Mouse (Mus musculus) fat pad, adult 2 months (tissue): ENCODE results near the gene Tmem50a.

Source experiments
- DNase-seq: peaks from one replicate; pipeline ENCODE4 v3.0.0-alpha.2; 2011; ENCODE audit warnings: low read depth, low spot score; ENCODE audit errors: extremely low read depth

The Tmem50a gene

DNA sequence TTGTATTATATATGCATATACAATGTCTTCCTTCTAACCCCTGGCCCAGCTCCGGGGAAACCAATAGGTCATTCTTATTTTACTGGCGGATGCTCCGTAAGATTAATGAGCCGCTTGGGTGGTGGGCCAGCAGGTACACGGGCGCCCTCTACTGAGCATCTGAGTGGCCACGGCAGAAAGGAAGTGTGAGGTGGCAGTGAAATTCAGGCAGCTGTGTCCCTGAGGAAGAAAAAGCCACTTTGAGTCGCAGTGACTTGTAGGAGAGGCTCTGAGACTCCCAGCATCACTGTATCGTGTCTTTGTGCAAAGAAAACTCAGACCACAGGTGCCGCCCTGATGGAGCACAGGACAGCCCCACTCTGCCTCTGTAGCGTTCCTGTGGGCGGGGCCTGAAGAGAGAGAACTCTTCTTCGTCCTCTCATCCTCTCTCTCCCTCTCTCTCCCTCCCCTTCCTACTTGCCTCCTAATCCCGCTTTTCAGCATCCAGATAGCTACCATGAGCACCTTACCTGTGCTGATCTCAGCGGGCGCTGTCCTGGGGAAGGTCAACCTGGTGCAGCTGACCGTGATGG is 35.3 kb downstream of the Tmem50a start:
- no peak for DNase-seq

DNA sequence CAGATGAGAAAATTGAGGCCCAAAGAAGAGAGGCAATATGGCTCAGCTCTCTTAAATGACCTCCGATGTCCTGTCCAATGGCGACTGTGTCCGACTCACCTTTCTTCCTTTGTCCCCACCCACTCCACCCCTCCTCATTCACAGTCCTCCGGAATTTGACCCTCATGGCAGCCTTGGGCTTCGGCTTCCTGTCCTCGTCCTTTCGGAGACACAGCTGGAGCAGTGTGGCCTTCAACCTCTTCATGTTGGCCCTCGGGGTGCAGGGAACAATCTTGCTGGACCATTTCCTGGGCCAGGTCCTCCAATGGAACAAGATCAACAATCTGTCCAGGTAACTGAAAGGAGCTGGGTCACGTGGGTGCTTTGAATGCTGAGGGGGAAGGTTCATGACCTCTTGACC is 38.7 kb downstream of the Tmem50a start:
- no peak for DNase-seq

DNA sequence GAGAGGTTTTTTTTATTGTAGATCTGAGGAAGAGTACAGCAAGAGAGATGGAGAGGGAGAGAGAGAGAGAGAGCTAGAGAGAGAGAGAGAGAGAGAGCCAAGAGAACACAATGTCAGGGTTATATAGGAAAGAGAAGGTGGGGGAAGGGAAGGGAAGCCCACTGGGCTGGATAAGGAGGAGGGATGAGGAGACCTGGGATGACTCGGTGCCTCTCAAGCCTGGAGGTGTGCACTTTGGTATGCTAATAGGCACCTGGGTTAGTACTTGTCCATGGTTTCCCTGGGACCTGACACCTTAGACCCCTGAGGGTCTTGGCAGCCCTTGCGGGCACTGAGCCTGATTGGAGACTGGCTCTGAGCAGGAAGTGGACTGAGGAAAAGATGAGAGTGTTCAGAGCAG is 42.9 kb downstream of the Tmem50a start:
- no peak for DNase-seq

DNA sequence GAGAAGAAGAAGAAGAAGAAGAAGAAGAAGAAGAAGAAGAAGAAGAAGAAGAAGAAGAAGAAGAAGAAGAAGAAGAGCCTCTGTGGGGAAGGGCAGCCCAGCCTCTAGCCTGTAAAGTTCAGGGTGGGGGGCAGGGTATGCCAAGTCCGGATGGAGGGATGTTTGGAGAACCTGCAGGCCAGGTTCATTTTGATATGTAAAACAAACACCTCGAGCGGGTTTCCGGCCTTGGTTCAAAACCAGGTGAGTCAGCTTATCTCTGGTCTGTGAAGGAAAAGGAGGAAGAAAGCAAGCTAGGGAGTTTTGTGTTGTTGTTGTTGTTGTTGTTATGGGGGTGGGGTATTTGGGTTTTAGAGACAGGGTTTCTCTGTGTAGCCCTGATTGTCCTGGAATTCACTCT is 43.3 kb downstream of the Tmem50a start:
- no peak for DNase-seq

DNA sequence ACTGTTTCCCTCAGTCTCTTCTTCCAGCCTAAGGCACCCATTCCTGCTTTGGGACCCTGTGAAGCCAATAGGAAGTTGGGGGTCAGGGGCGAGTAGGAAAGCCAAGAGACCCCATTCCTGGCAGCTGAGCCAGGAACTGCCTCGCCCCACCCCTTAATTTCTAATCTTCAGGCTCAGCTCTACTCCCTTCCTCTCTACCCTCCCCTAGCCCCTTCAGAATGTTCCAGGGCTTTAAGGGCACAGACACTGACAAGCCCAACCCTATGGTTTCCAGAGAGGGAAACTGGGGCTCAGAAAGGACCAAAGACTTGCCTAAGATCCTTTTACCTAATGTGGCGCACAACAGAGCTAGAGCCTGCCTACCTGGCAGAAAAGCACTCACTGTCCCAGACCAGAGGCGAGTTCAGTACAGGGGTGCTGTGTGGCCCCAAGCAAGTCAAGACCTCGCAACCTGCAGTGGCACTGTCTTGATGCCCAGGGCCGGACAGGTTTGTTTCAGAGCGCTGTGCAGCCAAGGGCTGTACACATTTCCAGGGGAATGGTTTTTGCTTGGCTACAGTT is 44.9 kb downstream of the Tmem50a start:
- DNase-seq: no peak

DNA sequence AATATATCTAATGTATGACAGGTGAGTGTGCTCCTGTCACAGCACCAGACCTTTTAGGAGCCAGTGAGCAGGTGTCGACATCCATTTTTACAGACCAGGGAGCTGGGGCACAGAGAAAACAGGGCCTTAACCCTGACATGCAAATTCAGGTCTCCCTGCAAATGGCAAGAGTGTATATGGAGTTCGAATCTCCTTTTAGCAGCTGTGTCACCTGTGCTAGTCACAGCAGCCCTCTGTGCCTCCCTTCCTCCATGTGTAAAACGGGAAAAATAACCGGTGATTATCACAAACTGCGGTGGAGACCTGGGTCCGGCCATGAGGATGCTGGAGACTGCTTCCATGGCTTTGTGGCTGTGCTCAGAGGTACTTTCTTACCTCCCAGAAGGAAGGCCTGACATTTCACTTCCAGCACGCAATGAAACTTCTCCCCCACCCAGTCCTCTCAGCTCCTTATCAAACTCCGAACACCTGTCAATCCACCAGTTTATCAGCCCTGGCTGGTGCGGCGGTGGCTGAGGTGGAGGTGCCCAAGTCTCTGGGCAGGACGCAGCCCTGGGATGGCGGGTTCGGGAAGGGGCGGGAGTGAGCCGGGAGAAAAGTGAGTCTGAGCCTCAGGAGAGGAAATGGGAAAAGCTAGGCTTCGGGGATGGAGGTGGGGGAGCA is 45.6 kb downstream of the Tmem50a start:
- no peak for DNase-seq

DNA sequence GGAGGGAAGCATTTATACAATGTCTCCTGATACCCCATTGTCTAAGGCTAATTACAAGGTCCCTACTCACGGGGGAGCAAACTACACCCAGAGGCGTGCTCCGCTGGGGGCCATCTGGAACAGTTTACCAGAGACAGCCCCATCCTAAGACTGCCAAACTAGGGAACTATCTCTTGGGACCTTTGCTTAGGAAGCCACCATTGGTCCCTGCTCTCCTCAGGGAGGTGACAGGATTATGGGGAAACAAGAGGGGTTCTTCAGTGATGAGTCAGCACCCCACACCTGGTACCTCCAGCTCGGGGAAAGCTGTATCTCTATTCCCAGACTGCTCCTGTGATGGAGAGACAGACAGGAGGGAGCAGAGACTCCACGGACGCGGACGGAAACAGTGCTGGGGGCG is 46.3 kb downstream of the Tmem50a start:
- no peak for DNase-seq

DNA sequence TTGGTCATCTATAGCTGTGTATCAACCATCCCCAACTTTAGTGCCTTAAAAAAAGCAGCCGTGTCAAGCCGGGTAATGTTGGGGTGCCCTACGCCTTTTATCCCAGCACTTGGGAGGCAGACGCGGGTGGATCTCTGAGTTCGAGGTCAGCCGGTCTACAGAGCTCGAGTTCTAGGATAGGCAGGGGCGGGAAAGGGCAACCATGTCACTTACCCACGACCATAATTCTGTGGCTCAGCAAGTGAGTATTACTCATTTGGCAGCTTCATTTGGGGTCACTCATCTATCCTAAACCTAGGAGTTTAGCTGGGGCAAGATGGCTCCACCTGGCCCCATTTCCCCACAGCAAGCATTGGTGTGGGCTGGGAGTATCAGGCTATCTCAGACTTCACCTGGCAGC is 46.8 kb downstream of the Tmem50a start:
- DNase-seq: no peak

DNA sequence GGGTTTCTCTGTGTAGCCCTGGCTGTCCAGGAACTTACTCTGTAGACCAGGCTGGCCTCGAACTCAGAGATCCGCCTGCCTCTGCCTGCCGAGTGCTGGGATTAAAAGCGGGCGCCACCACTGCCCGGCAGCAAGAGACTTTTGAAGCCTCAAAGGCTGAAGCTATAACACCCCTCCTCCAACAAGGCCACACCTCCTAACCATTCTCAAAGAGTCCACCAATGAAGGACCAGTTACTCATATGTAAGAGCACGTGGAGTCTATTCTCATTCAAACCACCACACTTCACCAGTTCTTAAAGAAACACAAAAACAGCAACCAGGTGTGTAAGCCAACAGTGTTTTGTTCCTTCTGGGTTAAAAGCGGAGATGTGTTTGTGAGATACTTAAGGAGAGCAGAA is 47.2 kb downstream of the Tmem50a start:
- no peak for DNase-seq

DNA sequence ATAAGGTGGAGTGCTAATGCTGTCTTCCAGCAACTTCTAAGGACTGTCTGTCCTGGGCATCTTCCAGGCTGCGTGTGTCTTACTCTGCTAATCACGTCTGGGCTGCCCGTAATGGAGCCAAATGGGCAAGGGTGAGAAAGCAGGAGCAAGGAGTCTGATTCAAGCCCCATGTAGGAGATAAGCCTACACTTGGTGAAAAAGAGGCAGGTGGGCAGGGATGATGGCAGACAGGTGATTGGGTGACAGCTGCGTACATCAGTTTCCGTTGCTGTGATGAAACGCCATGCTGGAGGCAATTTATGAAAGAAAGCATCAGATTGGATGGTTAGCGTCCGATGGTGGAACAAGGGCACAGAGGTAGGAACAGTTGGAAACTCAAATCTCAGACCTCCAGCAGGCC is 47.6 kb downstream of the Tmem50a start:
- DNase-seq: no peak

DNA sequence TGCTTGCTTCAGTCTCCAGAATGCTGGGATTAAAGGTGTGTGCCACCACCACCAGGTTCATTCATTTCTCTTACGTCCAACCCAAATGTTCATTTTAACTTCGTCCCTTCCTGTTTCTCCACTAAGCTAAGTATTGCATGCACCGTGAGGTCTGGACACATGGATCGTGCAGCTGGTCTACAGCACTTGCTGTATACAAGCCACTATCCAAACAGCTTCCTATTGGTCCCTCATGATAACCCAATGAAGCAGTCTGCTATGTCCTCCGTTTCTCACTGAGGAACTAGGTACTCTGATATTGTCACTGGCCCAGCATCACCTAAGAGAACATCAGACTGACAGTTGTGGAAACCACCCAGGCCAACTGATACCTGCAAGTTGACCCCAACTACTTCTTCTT is 49.0 kb downstream of the Tmem50a start:
- DNase-seq: no peak

DNA sequence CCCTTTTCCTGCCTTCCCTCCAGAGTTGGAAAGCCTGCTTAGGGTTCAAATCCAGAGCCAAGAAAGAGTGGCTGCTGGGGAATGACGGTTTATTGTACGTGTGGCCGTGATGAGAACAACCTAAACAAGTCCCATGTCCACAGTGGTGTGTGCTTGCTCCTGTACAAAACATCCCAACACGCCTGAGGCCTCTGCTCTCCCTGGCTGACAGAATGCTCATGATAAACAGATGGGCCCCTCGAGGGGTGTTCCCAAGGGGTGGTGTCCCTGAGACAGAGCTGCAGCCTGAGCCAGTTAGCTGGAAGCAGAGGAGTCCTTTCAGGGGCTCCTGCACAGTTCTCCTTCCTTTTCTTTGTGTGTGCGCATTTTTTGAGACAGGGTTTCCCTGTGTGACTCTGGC is 49.5 kb downstream of the Tmem50a start:
- DNase-seq: no peak

DNA sequence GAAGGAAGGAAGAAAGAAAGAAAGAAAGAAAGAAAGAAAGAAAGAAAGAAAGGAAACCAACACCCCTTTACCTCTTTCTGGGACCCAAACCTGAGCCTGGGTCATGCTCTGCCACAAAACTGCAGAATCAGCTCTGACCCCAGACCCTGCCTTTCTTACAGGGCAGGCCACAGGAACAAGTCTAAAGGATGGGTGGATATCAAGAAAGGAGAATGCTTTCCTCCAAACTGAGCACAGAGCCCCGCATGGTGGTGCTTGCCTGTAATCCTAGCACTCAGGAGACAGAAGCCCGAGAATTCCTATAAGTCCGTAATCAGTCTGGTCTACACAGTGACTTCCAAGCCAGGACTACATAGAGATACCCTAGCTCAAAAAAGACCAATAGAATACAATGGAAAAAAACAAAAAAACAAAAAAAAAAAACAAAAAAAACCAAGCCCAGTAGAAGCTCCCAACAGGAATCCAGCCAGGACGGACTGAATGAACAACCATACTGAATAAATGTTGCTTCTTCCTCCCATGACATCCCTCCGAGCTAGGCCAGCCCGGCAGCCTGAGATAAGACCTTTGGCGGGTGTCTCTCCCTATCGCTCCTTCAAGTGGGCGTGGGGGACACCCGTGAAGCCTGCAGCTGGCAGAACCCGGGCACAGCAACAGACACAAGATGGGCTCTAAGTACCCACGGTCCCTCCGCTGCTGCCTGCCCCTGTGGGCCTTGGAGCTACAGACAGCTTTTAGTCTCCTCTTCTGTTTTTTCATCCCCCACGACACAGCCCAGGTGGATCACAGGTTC is 50.7 kb downstream of the Tmem50a start, which contains the start of gene Rhd:
Gene Rhd (plus strand): TSS at position 600 of the 793 bp plus-strand sequence.
- no peak for DNase-seq

DNA sequence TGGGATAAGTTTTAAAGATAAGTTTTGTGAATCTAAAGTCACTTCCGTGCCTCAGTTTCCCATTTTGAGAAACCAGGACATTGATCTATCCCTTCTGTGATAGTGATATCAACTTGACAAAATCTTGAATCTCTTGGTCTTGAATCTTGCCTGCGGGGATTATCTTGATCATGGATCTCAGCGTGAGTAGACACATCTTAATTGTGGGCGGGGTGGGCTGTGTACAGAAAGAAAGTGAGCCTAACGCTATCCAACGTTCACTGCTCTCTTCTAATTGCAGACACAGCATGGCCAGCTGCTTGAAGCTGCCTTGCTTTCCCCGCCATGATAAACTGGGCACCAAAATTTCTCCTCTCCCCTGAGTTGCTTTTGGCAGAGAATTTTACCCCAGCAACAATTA is 51.8 kb downstream of the Tmem50a start:
- no peak for DNase-seq

DNA sequence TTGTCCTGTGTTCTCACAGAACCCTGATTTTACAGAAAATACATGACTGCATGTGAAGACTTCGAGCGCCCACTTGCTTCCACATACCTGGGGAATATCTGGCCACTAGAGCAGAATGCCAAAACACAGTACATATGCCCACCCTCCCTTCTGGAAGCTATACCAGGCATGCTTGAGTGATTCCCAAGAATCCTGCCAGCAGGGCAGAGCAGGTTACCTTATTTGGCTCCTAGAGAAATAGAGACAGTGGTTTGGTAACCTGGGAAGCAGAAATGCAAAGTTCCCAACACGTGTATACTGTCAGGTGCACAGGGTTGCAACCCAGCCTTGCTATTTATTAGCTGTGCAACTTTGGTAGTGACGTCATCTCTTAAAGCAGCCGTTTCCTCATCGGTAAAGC is 52.9 kb downstream of the Tmem50a start:
- DNase-seq: no peak

DNA sequence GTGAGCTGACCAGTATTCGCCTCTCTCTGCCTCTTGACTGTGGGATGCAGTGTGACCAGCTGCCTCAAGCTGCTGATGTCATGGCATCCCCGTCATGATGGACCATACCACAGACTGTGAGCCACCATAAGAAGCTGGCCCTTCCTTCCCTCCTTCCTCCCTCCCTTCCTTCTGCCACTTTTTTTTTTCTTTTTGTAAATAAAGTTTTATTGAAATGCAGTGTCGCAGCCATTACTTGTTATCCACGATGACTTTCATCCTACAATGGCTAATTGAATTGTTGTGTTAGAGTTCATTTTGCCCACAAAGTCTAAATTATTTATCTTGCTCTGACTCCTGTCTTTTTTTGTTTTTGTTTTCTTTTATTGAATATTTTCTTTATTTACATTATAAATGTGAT is 56.3 kb downstream of the Tmem50a start:
- no peak for DNase-seq

DNA sequence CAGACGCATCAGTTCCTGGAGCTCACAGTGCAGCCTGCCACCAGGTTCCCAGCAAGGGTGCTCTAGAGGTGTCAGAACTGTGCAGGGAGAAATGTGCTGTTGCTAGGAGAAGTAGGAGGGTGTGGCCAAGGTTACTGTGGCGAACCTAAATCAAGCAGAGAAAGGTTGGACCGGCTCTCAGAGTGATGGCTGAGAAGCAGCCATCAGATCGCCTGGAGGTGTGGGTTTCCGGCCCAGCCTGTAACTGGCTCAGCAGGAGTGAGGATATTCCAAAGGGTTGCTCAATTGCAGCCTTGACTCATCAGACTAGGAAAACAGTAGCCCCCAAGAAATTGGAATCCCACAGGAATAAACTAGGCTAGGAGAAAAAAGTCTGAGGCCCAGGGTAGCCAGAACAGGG is 58.3 kb downstream of the Tmem50a start:
- no peak for DNase-seq

DNA sequence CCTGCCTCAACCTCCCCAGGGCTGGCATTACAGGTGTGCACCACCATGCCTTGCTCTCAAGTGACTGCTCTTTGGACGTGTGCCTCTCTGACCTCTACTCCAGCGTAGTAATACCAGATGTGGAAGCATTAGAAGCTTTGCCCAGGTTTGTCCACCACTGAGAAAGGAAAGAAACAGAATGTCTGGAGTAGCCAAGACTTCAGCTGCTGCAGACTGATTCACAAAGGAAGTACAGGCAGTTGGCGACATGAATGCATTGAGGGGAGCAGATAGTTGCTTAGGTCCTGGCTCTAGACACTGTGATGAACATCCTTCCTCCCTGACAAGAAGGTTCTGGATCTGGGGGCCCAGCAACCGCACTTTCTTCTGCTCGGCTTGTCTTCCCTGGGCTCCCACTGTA is 58.8 kb downstream of the Tmem50a start:
- no peak for DNase-seq

DNA sequence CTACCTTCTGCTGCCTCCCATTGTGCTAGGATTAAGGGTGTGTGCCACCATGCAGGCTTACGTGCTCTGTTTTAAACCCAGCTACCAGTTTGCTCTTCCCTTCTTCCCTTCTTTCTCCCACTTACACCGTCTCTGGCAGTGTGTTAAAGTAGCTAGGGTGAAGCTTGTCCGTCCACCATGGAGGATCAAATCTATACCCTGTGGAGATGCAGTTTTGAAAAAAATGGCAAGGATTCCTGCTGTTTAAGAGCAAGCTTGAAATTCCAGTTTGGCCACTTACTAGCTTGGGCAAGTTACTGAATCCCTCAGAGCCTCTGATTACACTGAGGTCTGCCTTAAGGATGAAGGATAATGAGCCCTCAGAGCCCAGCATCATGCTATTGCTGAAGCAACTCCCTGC is 59.5 kb downstream of the Tmem50a start:
- DNase-seq: peak; percentile 80

DNA sequence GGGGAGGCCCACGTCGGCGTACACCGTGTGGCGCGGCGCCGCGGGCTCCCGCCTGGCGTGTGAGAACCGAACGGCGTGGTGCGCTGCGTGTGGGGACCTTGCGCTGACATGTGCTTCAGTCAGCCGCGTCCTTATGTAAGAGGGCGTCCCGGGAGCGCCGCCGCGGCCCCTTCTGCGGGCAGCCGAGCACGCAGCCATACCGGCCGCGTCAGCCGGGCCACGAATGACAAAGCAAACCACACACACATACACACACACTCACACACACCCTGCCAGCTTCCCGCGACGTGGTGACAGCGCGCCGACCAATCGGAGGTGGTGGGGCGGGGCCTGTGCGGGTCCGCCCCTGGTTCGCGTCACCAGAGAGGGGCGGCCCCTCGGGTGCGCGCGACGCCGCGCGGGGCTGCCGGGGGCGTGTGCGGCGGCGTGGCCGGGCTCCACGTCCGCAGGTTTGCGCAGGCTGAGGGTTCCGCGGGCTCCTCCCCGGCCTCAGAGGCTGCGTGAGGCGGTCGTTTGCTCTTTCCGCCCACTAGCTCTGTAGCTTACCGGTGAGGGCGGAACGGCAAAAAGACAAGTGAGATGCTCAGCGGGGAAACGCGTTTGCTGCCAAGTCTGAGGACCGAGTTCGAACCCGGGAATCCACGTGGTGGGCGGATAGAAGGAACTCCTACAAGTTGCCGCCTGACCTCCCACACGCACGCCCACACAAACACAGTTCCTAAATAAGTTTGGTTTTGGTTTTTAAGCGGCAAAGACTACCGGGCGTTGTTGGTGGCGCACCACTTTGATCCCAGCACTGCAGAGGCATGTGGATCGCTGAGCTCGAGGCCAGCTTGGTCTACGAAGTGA is 61.0 kb downstream of the Tmem50a start:
- DNase-seq: no peak

DNA sequence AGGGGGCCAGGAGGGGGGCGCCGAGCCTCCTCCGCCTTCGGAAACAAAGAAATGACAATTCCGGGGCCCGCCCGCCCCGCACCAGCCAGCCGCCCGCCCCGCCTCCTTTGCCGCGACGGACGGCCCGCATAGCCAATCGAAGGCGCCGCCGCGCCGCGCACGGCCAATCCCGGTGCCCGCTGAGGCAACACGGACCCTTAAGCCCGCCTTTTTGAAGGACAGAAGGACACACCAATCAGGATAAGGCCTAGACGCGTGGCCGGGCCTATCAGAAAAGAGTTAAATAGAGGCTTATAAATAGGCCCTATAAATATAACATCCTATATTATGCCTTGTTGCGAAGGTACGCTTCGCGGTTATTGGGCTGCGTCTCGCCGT is 61.6 kb downstream of the Tmem50a start, which contains the start of gene Maco1:
Gene Maco1 (minus strand): TSS at position 87 of the 378 bp plus-strand sequence.
- DNase-seq: no peak
